Mouse (Mus musculus) CD4-positive helper T cell, adult 2 months (primary cell): Measurements from ENCODE around the gene Abi3bp.

Experiments used
- DNase-seq: peaks from one replicate; pipeline ENCODE4 v3.0.0-alpha.2; 2012; ENCODE audit warnings: low read depth, missing footprints, low spot score

The Abi3bp gene

GRCm38 (mm10) chr16:56503941-56504340 lies 26.3 kb downstream of the Abi3bp start:
- DNase-seq: no peak

DNA sequence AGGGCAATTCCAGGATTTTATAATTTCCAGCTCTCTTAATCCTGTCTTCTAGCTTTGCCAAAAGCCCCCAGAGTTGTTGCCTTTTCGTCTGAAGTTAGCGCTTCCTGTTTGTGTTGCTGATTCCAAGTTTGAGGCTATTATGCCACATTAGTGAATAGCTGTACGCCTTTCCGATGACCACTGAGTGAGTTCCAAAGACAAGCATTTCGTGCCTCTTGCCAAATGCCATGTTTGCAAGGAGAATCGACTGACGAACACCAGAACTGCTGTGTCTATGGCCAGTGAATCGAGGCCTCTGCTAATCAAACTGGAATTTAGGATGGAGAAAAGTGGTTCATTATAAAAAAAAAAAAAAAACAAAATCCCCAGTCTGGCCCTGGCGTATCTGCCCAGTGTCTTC lies 40.3 kb downstream of the Abi3bp start:
- DNase-seq: no peak

- DNase-seq: no peak
Observed at GRCm38 (mm10) chr16:56524359-56524758, 46.7 kb downstream of the Abi3bp start.

- DNase-seq: no peak
Observed at GRCm38 (mm10) chr16:56526482-56526881, 48.8 kb downstream of the Abi3bp start.

DNA sequence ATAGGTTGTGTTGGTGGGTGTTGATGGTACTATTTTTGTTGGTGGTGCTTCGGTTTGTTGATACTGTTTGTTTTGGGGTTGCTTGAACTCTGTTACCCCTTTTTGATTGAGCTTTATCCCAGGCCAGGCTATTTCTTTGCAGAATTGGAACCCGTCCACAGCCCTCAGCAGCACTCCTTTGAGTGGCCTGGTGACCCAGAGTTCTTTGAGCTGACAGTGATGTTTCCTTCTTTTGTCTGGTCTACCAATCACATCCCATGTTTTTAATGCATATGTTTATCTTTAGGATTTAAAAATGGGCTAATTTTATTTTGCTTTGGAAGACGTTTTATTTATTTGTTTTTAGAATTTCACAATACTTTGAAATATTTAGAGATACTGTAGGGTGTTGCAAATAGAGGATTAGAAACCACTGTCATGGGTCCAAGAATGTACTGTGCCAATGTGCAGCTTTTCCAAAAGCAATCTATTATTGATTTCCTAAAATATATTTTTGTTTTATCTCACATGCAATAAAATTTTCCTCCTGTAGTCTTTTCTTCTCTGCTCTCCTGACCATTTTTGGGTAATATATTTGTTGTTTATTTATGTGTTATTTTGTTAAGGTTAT lies 50.5 kb downstream of the Abi3bp start:
- no peak for DNase-seq

GRCm38 (mm10) chr16:56579536-56579935 lies 101.9 kb downstream of the Abi3bp start:
- DNase-seq: no peak

DNA sequence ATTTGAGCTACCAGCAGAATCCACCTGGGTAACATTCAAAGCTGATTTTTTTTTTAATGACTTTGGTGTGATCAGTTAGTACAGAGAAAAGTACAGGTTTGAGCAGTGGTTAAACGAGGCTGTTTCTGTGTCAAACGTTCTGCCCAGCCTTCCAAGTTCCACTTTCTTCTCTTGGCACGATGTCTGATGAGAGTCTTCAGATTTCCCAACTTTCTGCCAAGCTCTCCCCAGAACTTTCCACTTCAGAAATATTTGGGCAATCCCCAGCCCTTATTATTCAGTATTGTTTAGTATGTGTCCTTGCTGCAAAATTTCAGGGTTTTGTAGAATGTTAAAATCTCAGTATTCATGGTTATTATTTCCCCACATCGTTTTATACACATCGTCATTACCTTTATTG lies 115.9 kb downstream of the Abi3bp start:
- no peak for DNase-seq

DNA sequence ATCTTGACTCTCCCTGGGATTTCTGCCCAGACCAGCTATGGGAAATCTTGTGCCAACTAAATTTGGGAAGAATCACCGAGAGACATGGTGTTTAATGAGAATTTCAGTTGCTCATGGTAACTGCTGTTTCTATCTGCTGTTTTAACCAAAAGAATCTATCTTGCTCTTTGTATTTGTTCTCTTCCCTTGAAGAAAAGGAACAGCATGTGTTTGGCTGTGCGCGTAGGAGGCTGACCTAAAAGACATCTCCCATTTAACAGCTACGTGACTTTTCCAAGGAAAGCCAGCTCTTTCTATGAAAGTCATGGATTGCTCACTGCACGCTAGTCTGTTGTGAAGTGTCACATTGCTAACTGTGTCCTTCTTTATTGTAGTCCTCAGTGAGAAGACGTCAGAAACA lies 117.2 kb downstream of the Abi3bp start:
- no peak for DNase-seq

DNA sequence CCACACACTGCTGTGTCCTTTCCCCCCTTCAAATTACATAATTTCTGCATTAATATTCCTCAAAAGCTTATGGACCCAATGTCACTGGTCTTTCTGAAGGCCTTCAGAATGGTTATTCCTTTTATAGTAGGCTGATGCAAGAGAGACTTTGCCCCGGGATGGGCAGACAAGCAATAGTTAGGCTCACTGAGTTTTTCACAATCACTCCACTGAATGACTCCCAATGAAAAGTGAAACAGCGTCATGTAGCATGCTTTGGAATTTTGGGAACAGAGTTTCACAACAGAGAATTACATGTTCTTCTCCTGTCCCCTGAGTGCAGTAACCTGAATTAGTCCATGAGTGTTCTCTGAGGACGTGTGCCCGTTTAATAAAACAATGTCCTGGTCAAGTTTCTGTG lies 120.7 kb downstream of the Abi3bp start:
- no peak for DNase-seq

DNA sequence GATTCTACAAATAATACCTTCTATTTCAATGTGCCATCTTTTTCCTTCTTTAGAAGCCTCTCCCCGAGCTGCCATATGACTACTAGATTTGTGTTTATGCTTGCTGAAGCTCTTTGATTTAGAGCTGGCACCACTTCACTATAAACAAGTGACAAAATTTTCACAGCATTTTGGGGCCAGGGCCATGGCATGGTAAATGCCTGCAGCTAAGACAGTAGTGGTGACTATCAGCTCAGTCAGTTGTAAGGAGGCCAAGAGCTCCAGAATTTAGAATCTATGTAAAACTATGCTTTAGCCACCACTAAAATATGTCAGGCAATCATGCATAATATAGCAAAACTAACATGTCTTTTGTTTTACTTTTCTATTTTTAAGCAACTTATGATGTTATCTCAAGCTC lies 124.7 kb downstream of the Abi3bp start:
- no peak for DNase-seq

DNA sequence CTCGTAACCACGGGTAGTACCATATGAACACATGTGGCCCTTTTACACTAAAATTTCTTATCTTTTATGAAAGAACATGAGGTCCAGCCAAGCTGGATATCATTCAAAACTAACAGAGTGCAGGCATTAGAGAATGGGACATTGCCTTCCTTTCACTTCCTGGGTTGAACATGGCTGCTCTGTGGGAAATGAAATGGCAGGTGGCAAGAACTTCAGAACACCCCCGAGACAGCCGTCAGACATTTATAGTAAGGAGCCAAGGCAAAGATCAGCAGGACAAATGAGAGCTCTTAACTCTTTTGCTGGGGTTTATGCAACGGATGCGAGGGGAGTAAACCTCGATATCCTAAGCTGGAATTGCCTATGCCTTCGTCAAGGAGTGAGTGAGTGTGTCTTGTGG lies 132.9 kb downstream of the Abi3bp start:
- no peak for DNase-seq

DNA sequence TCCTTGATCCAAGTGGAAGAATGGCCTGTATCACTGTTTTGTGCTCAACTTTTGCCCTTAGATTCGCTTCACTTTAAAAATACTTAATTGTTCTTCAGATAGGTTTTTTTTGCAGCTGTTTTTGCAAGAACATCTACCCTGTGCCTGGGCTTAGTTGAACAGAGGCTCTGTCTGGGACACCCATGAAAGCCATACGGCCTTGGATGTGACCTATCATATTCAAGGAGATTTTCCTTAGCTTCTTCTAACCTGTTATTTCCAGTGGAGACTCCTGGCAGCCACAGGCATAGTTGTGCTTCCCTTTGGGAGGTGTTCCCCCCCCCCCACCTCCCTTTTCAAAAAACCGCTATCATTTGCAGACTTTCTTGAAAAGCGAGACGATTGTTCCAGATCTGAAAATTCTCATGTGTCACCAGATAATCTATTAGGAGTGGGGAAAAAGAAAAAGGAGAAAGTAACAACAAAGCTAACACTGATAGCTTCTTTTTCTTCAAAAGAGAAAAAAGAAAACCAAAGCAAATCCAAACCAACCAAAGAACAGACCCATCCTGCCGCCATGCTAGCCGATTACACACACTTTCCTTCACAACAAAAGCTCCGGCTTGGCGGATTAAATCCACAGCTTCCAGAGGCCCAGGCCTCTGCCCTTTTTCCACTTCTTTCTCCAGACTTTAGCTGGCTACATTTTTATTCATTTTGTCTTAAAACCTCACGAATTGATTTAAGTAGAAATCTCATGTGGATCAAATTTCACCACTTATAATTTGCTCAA lies 133.6 kb downstream of the Abi3bp start:
- no peak for DNase-seq

GRCm38 (mm10) chr16:56638544-56638943 lies 160.9 kb downstream of the Abi3bp start:
- no peak for DNase-seq

- no peak for DNase-seq
Observed at GRCm38 (mm10) chr16:56645251-56645650, 167.6 kb downstream of the Abi3bp start.

DNA sequence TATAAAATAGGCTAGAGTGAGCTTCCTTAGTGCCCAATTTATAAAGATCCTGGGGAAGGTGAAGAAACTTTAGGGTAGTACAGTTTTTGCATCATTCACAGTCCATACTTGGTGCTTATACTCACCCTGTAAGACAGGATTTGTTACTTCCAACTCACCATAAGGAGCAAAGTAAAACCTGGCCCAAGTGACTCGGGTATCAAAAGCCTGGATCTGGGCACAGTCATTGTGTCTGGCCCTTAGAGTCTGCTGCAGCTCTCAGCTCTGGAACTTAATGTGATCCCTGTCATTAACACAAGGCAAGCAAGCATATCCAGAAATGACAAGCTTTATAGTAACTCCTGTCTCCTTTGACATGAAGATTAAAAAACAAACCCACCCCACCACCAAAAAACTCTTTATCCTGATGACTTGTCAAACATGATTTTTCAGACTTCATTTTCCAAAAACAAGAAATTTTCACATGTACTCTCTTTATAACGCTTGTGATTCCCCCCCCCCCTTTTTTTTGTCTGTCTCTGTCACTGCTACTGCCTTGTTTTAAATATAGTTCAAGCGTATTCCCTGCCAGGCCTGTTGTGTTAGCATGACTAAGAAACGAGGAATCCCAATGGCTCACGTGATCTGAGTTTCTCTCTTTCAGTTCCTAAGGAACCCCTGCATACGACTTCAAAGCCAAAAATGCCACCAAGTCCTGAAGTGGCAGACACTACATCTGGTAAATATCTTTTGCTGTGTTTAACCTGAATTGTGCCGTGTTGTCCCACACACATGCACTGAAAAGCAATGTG lies 168.9 kb downstream of the Abi3bp start:
- no peak for DNase-seq

- no peak for DNase-seq
Observed at GRCm38 (mm10) chr16:56655193-56655910, 177.7 kb downstream of the Abi3bp start.

DNA sequence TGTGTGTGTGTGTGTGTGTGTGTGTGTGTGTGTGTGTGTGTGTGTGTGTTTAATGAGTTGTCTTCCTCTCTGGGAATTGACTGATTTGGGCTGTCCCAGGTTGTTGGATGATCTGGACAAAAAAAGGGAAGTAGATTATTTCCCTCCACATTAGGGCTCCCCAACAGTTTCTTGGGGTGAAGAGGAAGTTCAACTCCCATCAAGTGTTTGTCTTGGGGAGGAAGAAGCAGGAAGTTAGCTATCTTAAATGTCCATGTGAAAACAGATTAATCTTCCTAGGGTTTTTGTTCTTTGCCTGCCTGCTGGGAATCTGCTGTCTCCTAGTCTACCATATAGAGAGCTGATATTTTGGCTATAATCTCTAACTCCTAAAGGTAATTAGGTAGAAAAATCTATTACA lies 181.2 kb downstream of the Abi3bp start:
- no peak for DNase-seq

DNA sequence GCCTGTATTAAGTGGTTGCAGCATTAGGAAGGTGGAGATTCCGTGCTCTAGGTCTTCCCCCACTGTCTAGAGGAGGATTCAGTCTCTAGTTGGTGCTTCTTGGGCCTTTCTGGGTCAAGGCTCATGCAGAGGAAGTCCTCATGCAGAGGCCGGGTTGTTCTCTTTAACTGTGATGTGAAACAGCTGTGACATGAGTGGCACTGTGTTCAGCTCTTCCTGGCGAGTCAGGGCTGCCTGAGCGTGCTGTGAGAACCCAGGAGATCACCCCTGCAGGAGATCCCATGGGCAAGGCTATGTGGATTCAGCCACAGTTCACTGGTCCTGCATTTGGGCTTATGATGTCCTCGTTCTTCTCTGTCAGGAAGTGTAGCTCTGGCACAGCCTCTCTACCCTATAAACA lies 191.8 kb downstream of the Abi3bp start:
- DNase-seq: no peak

DNA sequence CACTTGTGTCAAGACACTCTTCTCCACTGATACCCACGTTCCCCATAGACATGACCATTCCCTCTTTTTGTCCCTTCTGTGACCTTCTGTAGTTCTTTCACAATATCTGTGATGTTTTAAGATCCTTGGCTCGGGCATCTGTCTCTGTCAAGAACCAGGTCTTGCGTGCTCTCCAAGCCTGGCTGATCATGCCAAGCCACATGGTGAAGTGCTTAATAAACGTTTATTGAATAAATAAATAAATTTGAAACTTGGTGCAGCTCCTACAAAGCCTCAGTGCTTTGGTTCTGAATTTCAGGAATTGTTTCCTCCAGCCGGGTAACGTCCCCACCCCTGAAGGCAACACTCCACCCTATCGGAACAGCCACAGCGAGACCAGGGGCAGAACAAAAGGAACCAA lies 193.3 kb downstream of the Abi3bp start:
- no peak for DNase-seq

DNA sequence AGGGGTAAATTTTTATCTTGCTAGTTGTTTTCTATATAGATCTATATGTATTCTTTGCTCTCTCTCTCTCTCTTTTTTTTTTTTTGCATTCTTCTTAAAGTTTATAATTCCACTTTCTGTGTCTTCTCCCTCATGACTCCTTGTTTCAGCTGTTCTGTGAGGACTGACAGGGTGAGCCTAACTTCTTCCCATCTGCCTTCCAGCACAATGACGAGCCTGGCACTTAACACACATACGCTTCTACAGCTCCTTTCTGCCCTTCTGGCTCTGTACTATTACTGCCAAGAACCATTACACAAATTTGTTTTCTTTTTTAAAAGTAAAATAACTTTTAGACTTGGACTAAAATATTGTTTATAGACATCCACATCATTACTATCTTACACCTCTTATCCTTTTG lies 195.7 kb downstream of the Abi3bp start:
- no peak for DNase-seq

DNA sequence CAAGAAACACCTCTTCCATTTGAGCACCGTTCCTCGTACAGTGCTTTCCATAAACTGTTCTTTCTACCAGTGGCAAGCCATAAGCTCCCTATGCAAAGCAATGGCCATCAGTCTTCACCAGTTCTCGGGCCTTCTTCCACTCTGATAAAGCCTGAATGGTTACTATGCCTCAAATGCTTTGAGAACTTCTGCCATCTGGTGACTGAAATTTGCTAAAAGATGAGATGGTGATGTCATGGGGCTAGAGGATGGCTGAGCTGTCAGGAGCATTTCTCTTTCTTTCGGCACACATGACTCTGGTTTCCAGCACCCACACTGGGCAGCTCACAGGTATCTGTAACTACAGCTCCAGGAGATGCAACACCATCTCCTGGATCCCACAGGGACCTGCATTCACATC lies 199.5 kb downstream of the Abi3bp start:
- DNase-seq: no peak

- no peak for DNase-seq
Observed at GRCm38 (mm10) chr16:56681010-56681645, 203.4 kb downstream of the Abi3bp start.
